Mouse (Mus musculus) heart, postnatal 25 days (tissue): Measurements from ENCODE around the gene St8sia1. TPM values are rescaled to one million over a fixed set of nuclear protein-coding genes. Genes with fewer than 3 reads are reported as not detected.

Experiments
- DNase-seq: peaks from one replicate; pipeline ENCODE4 v3.0.0; 2022; ENCODE audit warnings: low spot score
- intact Hi-C: fragments of 180-260 bp; cut with DNase I; formaldehyde crosslinking; loops from one replicate; pipeline ENCODE4 v1.15.1; 2025
- total RNA-seq, 2 experiments: library from RNA; stranded (reverse); gene quantifications; 2 replicates each; pipeline ENCODE4 v1.2.3; 2021

Gene St8sia1
- total RNA-seq, 2 experiments from 2014 or later, result 0.20 to 0.31 TPM

GRCm38 (mm10) chr6:142915464-142915863 lies 48.8 kb downstream of the St8sia1 start:
- intact Hi-C loops, result no loop called here

DNA sequence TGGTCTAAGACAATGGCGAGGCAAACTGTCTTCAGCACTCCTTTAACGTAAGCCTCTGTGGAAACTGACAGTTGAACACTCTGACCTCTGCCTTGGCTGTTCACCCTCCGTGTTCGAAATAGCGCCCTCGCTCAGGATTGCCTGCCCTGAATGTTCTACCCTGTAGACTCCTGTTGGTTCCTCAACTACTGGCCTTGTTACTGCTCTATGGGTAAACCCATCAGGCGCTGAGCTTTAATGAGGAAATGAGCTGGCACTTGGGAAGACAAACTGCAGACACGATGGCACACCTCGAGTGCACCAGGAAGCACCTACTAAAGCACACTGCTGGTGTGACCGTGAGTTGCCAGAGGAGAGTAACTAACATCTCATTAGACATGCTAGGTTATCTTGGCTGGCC lies 49.6 kb downstream of the St8sia1 start:
- intact Hi-C loops, result no loop called here
- no peak for DNase-seq

More at GRCm38 (mm10) chr6:142915464-142915863, 48.8 kb downstream of the St8sia1 start:
- no peak for DNase-seq

- no peak for DNase-seq
- intact Hi-C loops, result no loop called here
Observed at GRCm38 (mm10) chr6:142911263-142911662, 53.0 kb downstream of the St8sia1 start.

- no peak for DNase-seq
- intact Hi-C loops, result no loop called here
Observed at GRCm38 (mm10) chr6:142910721-142911120, 53.5 kb downstream of the St8sia1 start.

DNA sequence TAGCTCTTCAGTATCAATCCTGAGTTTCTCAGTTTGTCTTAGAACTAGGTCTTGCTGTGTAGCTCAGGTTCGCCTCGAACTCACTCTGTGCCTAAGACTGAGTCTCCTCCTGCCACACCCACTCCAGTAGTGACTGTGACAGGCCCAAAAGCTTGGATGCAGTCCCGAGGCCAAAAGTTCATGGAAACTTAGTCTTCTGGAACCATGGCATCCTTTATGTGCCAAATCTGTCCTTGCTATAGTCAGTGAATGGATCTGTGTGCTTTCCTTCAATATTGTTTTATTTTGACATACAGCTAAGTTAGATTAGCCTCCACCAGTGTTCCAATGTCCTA lies 54.5 kb downstream of the St8sia1 start:
- no peak for DNase-seq
- intact Hi-C loops, result no loop called here

- no peak for DNase-seq
- intact Hi-C loops, result no loop called here
Observed at GRCm38 (mm10) chr6:142908911-142909770, 55.1 kb downstream of the St8sia1 start.

DNA sequence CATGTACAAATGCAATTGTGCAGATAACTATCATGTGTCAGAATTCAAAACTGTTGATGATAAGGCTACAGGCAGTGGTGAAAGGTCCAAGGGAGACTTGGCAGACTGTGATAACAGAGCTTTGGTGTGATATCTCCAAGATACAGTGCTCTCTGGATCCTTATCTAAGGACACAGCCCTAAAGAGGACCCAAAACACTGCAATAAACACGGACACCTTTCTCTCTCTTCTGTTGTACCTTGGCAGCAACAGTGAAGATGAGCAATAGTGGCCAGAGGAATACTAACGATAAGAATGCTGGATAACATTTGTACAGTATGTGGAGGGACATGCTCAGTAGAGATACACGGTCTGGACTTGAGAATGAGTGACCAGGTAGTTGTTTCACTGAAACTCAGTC lies 55.8 kb downstream of the St8sia1 start:
- DNase-seq, result no peak
- intact Hi-C loops, result no loop called here

DNA sequence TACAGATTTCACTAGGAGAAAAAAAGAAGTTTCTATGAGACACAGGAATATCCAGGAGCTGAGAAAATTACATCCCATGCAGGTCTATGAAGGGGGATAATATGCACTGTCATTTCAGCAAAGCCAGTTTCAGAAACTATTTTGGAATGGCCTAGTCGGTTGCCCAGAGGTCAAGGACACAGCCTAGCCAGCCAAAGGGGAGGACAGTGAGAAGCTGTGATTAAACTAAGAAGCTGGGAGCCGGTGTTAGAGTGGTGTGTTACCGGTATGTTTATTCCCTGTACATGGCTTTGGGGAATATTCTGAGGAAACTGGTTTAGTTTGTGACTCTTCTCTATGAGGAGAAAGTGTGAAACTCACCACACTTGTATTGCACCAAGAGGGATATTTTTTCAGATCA lies 68.9 kb downstream of the St8sia1 start:
- no peak for DNase-seq
- intact Hi-C loops, result no loop called here

- intact Hi-C loops, result no loop called here
- DNase-seq, result no peak
Observed at GRCm38 (mm10) chr6:142893716-142894115, 70.5 kb downstream of the St8sia1 start.

DNA sequence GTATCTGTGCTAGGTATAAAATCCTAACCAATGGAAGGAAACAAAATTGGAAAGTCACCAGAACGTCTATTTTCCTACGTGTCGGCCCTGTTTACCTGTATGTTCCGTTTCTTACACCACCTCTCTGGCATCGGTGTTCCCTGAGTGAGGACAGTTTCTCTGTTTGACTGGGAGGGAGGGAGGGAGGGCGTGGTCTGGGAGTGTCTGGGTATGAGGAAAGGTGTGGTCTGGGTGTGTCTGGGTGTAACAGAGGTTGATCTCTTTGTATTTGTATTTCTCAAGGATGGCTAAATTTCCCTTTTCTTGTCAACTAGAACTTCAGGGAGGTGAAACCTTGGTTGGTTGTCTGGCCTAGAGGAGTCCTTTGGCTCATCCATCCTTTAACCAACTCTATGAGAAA lies 73.9 kb downstream of the St8sia1 start:
- intact Hi-C loops, result no loop called here
- DNase-seq, result no peak

- intact Hi-C loops, result no loop called here
- DNase-seq, result no peak
Observed at GRCm38 (mm10) chr6:142888970-142889740, 75.1 kb downstream of the St8sia1 start.

DNA sequence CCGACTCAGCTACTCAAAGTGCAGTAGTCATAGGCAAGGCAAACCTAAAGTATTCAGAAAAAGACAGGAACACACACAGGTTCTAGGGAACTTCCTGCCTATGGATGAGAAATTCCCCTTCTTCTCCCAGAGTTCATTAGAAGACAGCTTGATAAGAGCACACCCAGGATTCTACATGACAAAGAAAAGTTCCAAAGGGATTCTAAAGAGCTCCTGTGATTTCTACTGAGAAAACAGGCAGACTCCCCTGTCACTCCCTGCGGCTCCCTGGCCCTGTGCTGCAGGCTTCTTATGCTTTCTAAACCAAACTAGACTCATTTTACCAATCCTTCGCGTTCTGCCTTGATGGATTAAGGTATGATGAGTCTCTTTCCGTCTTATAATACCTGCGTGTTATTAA lies 75.9 kb downstream of the St8sia1 start:
- intact Hi-C loops, result no loop called here
- DNase-seq, result no peak

- intact Hi-C loops, result no loop called here
- no peak for DNase-seq
Observed at GRCm38 (mm10) chr6:142887375-142887774, 76.9 kb downstream of the St8sia1 start.

DNA sequence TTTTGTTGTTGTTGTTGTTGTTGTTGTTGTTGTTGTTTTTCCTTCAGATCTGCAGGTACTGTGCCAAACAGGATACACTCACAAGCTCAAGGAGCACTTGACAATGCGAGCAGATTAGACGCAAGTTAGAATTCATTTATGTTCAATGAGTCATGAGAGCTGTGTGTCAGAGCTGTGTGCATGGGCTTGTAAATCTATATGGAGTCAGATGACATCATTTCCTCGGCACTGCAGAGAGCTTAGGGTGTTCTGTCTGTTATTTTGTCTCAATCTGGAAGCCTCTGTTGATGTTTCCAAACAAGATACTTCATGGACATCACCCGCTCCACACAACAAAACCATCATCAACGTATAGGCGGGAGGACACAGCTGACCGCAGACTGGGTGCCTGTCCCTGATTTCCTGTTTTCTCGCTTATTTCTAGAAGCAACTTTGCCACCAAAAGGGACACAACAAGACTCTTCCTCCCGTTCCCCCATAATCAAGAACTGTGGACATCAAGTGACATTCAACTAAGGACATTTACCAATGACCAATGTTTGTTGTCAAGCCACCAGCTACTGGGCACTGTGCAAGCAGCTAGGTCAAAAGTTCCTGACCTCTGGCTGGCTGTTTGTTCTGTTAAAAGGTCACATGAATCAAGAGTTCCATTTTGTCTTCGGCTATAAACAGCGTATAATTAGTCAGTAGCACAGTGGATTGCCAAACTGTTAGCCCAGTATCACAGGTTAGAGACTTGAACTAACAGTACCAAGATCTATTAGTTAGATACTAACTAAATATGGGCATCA lies 78.7 kb downstream of the St8sia1 start:
- intact Hi-C loops, result no loop called here
- DNase-seq, result no peak

DNA sequence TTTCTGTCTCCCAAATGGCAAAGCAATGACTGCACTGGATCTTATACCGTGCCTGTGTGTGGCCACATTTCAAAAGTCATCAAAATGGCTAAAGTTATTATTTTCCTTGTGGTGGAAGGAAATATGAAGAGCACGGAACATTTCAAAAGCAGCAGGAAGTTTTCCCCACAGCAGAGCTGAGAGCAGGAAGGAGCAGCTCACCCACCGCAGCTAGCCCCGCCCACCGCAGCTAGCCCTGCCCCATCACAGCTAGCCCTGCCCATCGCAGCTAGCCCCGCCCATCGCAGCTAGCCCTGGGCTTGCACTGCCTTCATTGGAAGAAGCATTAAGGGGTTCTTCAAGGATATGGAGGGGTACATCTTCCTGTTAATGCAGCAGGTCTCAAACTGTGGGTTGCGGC lies 80.1 kb downstream of the St8sia1 start:
- no peak for DNase-seq

GRCm38 (mm10) chr6:142880849-142881470 lies 83.3 kb downstream of the St8sia1 start:
- DNase-seq, result no peak
- intact Hi-C loops, result no loop called here

More for the DNA sequence above, 80.1 kb downstream of the St8sia1 start:
- intact Hi-C loops, result no loop called here

DNA sequence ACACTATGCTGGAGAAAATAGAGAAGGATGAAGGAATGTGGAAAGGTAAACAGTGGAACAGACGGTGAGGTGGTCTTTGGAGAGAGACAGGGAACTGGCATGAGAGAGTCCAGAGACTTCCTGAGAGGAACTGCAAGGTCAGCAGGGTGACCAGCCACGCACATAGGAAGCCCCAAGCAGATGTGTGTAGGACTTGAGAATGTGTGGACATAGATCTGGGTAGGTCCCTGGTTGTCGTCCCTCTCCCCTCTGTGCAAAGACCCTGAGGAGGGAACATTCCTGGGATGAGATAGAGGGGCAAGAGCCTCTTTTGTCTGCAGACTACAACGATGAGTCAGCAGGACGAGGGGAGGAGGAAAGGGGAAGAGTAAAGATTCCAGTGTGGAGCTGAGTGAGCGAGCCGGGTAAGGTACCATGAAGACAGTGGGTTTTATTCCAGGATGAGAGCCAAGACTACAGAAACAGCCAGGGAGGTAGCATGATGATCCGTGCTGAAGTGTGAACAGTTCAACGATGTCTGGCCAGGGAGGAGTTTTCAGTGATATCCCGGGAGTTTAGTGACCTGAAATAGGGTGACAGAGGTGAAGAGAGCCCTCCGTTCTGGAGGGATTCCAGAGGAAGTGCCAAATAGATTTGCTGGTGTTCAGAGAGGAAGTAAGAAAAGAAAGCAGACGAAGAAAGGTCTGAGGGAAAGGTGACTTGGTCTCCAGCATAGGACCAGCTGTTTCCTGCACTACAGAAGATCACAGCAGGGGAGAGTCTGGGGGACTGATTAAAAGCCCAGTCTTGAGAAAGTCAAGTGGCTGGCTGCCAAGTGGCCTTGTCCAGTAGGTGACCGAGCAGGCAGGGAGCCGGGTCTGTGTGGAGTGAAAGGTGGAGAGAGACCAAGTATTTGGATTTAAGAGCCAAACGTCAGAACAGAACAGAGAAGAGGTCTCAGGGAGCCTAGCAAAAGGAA lies 85.2 kb downstream of the St8sia1 start:
- intact Hi-C loops, result loop anchor here (10.0 kb wide), 1 partner anchor 86 kb away; the partner anchor contains the start of gene St8sia1
- DNase-seq, result no peak

DNA sequence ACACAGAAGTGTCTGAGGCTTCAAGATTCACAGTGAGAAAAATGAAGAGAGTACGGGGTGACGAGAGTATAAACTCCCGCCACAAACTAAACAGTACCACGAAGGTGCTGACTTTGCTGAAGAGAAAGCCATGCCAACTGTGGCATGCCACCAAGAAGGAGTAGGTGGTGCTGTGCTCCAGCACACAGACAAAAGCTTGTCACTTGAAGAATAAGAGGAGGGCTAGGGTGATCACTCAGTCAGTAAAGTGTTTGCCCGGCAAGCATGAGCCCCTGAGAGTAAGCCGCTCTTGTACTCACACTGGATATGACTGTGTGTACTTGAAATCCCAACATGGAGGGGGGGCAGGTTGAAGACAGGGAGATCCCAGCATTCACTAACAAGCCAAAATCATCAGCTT lies 87.0 kb downstream of the St8sia1 start:
- DNase-seq, result no peak
- intact Hi-C loops, result loop anchor here (10.0 kb wide), 1 partner anchor 88 kb away; the partner anchor contains the start of gene St8sia1
